Mouse (Mus musculus): ENCODE measurements at regions not wholly inside any gene's neighbourhood (a gene's known extent, or its start where the extent isn't known, plus 50 kb on each side); places are given as distances from the start of the nearest gene placed in this dataset.

DNA sequence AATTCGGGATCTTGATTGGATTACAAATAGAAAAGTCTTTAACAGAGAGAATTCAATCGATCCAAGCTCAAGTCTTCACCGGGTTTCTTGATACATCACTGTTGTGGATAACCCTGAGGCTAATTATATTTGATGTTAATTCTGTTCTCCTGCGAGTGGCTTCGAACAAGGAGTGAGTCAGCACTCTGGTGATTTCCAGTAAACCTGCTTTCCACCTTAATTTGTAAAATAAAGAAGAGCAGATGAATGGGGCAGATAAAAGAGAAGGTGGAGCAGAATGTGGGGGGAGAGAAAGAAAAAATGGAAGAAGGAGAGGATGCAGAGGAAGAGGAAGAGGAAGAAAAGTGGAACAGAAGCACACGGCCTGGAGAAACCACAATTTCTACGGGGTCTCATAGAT, 137.5 kb upstream of the Tll1 start:
- no peak for DNase-seq (ENCODE audit: low read depth, low spot score)

DNA sequence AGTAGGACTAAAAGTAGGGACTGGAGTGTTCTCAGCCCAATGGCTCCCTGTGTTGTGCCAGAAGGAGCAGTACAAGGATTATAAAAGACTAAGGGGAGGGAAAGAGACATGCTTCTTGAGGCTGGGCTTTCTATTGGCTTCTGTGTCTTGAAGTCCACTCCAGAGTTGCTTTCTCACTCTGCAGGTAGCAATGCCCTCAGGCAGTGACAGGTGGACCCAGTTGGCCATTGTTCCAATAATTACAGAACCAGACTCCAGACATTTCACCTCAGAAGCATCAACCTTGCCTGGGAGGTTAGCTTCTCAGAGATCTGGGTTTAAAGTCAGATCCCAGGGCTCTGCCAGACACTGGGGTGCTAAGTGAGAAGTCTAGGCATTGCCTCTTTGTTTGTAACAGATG, 136.3 kb upstream of the Tll1 start:
- DNase-seq (ENCODE audit: low read depth, low spot score) = no peak

DNA sequence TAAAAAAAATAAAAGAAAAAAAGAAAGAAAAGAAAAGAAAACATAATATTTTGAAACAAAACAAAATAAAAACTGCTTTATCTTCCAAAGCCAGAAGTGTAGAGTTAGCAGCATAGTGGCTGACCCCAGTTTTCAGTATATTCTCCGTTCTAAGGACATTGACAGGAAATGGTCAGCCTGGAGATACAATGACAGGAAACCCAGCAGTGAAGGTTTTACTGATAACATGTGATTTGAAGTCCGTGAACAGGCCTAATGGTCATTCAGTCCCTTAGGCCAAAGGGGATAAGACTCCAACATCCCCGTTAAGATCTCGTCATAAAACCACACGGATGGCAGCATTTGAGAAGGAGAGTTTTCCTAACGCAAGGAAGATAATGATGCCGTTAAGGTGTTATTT, 131.3 kb upstream of the Tll1 start:
- no peak for DNase-seq (ENCODE audit: low read depth, low spot score)

DNA sequence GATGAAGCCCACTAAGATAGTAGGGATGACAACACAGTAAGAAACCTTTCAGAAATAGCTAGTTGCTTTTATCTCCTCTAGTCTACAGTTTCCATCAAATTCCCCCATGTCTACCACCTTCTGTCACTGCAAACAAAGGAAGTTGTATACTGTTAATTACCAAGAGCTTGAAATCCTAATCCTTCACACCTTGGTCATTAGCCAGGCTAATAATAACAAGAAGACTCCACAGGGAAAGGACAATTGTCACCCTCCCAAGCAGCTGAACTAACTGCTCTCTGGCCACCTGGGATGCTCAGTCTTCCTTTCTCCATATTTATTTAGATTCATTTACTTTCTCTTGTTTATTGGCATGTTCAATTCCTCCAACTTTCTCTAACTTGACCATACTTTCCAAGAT, 130.5 kb upstream of the Tll1 start:
- DNase-seq (ENCODE audit: low read depth, low spot score) = no peak

DNA sequence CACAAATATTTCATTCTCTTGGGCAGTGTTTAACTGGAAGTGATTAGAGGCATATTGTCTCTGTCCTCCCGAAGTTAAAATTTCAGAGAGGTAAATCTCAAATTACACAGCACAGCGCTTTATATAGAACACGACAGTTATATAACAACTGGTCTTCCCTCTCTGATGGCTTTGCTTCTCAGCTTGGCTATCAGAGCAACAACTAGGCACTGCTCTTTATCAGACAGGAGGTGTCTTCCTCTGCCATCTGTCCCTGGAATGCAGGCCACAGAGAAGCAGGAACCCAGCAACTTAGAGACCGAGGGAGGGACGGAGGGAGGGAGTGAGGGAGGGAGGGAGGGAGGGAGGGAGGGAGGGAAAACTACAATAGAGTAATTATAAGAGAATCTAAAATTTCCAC, 129.4 kb upstream of the Tll1 start:
- DNase-seq (ENCODE audit: low read depth, low spot score) = no peak

DNA sequence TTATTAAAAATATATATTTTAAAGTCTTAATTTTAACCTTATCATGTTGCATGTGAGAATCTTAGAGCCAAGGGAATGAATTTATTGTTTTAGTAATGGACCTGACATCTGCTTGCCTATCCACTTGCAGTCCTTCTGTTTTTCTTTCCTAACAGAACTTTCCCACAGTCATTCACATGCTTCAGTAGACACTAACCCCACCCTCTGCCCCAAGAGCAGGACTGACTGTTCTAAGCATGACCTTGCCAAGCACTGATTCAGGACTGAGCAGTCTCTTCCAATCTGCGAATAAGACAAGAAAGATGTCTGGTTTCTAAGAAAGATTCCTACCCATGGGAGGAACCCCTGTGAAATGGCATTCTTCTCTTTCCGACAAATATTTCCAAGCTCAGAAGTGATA, 117.9 kb upstream of the Tll1 start:
- DNase-seq (ENCODE audit: low read depth, low spot score) = no peak

DNA sequence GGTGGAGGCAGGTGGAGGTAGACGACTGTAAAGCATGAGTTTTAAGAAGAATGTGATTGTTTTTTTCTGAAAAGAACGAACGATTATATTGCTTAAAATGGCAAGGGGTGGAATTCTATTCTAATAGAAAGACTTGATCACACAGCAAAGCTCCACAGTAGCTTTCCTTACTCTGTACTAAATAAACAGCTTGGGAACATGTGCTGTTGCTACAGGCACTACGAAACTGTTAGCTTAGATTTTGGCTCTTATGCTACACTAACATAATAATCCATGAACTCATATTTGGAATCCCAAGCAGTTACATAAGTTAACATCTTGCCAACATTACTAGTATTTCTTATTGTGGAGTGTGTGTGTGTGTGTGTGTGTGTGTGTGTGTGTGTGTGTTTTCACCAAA, 114.3 kb upstream of the Tll1 start:
- no peak for DNase-seq (ENCODE audit: low read depth, low spot score)

DNA sequence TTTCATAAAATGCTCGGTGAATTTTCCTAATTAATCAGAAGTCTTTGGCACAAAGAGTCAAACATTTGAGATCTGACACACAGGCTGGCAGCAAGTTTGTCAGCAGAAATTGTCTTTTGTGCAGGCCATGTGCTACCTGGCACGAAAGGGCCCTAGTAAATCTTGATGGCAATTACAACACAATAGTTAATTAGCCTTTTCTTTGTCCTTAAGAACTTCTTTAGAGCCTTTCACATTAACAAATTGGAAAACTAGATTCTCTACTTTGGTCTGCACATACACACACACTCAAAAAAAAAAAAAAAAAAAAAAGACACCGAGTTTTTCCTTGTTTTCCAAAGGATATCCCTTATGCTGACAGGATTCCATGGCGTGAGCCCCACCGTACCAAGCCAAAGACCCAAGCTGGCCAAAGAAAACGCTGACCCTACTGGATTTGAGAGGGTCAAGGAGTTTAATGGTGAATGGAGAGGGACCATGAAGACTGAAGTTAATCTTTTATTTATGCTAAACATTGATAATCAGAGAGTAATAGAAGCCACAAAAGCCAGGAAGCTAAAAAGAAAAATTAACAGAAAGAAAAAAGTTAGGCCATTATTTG, 113.2 kb upstream of the Tll1 start:
- DNase-seq (ENCODE audit: low read depth, low spot score) = no peak

DNA sequence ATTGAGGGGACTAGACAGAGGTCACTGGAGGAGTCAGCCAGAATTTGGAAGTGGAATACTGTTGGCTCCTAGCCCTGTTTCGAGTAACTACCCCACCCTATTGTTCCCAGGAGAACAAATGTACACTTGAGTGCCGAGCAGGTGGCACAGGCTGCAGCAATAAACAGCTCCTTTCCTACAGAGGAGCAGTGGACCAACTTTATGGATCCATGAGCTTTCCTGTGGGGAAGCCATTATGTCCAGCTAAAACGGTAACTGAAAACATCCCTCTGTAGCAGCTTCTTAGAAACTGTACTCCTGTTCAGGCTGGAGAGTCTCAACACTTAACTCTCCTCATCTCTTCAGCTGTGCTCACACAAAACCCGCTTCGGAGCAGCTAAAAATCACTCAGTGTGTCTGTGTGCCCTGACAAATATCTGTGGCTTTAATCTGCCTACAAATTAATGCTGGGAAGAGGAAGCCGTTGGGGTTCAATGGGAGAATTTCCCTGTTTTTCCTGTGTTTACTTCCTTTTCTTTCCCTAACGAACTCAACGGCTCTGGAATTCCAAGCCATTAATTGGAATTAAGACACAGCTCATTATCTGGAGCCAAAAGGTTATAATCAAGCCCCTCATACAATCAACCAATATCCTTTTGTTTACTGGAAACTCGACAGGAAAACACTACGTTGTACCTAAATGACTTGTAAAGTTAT, 112.6 kb upstream of the Tll1 start:
- DNase-seq (ENCODE audit: low read depth, low spot score) = peak; percentile 60

DNA sequence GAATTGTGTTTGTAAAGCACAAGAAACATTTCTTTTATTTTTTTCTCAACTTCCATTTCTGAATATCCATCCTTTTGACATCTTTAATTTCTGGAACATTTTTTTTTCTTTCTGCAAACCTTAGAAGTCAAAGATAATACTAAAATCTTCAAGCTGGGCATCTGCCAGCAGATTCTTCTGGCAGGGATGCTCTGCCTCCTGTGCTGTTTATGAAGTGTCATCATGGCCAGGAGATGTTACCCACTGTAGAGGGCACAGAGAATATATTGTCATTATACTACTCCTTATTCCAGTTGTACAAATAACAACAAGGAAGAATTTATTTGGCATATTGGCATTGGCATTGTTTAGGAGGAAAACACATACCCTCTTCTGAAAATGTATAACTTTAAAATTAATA, 111.7 kb upstream of the Tll1 start:
- DNase-seq (ENCODE audit: low read depth, low spot score) = no peak

DNA sequence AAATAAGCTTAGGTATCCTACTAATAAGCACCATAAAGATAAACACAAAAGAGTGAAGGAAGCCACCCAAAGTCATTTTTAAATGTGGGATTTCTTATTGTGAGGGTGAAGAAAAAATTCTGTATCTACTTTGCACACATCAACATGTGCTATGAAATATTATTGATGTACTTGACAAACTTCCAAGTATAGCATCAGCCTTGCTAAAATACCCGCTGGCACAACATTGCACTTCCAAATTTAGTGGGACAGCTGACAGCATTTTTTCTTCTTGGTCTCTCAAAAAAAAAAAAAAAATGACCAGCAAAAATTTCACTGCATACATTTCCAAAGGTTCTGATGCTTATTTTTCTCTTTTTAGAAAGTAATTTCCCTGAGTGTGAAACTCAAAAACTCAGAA, 101.9 kb upstream of the Tll1 start:
- DNase-seq (ENCODE audit: low read depth, low spot score) = no peak

DNA sequence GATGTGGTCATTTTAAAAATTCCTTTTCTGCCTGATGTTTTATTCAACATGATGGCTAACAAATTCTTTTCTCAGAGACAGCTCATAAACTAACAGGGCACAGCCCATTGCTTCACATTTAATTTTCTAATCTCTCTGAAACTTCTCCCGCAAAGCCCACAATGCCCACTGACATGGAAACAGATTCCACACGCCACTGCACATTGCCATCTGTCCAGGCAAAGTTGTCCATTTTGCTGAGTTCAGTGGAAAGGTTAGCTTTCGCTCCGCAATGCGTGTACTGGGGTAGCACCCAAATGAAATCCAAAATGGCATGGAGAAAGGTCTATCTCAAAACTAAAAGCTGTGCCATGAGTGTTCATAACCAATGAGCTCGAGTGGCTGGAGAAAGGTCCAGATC, 76.7 kb upstream of the Tll1 start:
- DNase-seq (ENCODE audit: low read depth, low spot score) = no peak

DNA sequence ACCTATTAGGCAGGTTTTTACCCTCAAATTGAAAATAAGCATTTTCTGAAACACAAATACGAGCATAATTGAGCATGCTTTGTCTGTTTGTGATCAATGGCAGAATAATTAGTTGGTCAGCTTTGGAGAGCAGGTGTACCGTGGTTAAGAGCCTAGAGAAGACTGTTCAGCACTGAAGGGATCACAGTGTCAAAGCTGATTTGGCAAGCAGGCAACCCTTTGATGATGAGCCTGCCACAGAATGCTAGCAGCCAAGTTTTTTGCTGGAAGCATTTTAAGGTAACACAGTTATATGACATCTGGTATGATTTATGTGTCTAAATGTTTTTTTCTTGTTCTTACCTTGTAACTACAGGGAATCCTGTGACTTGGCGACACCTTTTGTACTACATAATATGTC, 75.5 kb upstream of the Tll1 start:
- no peak for DNase-seq (ENCODE audit: low read depth, low spot score)

DNA sequence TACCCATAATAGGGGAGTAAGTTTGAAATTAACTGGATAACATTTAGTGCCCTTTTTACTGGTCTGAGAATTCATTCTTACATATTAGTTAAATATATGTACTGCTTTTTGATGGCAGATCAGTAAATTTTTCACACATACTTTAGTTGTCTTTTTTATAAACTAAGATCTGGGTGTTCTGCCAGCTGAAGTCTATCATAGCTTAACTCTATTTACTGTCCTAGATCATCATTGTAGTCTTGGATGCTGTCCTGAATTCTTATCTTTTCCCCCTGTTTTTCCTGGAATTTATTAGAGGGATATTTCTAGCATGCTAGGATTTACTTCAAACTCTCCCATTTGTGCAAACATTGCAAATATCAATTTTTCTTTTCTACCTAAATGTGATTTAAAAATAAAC, 74.3 kb upstream of the Tll1 start:
- DNase-seq (ENCODE audit: low read depth, low spot score) = no peak

DNA sequence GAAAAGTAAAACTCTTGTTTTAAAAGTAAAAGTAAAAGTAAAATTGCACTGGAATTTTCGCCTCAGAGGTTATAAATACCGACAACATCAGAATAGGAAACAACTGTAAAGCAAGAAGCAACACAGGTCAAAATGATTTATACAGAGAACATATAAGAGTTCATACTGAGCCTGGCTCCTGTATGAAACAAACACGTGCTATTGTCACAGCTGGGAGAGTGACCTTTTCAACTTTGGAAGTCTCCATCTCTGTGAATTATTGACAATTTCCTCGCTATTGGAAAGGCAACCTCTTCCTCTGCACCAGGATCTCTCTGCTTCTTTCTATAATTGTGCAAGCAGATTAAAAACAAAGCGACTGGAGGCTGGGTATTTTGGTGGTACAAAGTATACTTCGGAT, 70.0 kb upstream of the Tll1 start:
- no peak for DNase-seq (ENCODE audit: low read depth, low spot score)

DNA sequence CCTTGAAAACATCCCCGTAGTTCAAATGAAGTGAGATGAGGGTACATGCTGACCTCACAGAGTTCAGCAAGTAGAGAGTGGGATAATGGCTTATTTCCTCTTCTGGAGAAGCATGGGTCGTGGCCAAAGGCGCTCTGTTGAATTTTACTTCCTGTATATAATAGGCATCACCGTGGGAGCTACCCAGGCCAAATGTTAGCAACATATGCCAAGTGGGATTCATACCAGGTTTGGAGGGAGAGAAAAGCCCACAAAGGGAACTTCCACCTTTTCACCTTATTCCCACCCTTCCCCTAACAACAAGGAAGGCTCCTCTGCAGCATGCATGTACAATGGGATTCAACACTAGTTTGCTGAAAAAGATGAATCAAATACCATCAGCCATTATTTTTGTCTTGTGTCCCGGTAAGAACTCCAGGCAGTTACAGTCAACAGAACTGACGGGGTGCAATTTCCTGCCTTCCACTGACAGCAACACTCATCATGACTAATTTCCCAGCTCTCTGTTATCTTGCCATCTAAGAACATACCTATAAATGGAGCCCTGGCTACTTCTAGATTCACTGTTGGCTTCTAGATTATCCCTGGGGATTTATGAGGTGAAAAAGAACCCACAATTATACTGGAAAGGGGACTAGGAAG, 59.4 kb upstream of the Tll1 start:
- DNase-seq (ENCODE audit: low read depth, low spot score) = no peak

Data from forelimb bud, embryonic 11.5 days (tissue).